Comparison of ENCODE assay signal across 8 mouse cellular contexts in the genomic region with DNA sequence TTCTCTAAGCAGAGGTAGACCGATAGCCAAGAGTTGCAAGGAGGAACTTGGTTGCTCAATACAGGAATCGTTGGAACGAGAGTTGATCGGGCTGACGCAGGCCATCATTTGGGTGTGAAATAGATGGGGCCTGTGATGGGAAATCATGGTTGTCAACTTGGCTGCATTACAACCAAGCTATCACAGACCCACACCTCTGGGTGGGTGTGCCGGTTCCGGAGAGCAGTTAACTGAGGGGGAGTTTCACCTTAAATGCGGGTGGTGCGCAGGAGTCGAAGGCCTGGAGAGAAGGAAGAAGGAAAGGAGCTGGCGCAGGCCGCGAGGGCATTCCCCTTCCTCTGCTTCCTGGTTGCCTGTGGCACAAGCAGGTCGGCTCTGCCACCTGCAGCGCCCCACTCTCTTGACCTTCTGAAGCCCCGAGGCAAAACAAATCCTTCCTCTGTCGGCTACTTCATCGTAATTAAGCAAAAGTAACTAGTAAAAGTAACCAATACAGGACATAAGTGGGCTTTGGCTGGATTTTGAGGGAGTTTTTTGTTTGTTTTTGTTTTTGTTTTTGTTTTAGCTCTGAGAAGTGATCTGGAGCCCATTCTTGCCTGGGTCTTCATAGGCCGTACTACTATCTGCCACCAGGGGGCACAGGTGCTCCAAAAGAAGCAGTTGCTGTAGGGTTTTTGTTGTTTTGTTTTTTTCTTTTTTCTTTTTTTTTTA. TPM values are rescaled to one million over a fixed set of nuclear protein-coding genes. Genes with fewer than 3 reads are reported as not detected.
DNase-seq lines count a peak whose midpoint lies in the region; ATAC-seq lines count a peak whose summit lies in the region.

No protein-coding gene starts in this region.

- peak; percentile 84 for ATAC-seq in inflammation-experienced regulatory T-cells, adult 6 months

- intact Hi-C loops in left cerebral cortex, postnatal 4 days (cut with DNase I), result loop anchor here (5.0 kb wide), 1 partner anchor 65 kb away; a partner anchor contains a TSS

- peak; percentile 51 to 75 for DNase-seq in left cerebral cortex, adult 18-20 months (ENCODE audit: low spot score in 2 of 2)
- DNase-seq in left cerebral cortex, adult 11 months (ENCODE audit: low spot score), result no peak
- DNase-seq in cerebellum, postnatal 4 days (ENCODE audit: low spot score in 2 of 2), result peak; percentile 65 to 77
- peak; percentile 80 for DNase-seq in gastrocnemius, postnatal 10 days
- peak; percentile 78 for DNase-seq in left cerebral cortex, postnatal 4 days
- DNase-seq in mesoderm, embryonic 11.5 days (ENCODE audit: low read depth, low spot score), result peak; percentile 65
- DNase-seq in skeletal muscle tissue, adult 2 months (ENCODE audit: low read depth, low spot score), result peak; percentile 54

RNA-seq across cellular contexts. Expression of a gene that starts 31.7 kb away (rescaled TPM):
- not detected for total RNA-seq in left cerebral cortex, adult 18-20 months (2021)
- not detected for total RNA-seq in gastrocnemius, postnatal 10 days (2021)
- polyA plus RNA-seq in inflammation-experienced regulatory T-cells, adult 6 months (2017; shearing (Covaris generic)), result not detected
- not detected for total RNA-seq in left cerebral cortex, postnatal 4 days (2021)
